Mouse (Mus musculus) stomach, embryonic 14.5 days (tissue): Measurements from ENCODE around the gene Depdc5. TPM values are rescaled to one million over a fixed set of nuclear protein-coding genes. Genes with fewer than 3 reads are reported as not detected.
"Not testable (repeated sequence)": the region's sequence is repeated elsewhere in the genome, so short reads cannot be mapped to it uniquely, and the experiment has no call there.

Experiments used
- ATAC-seq: fragments of 200-750 bp; cut with Nextera tagmentation; 2 replicates; pipeline ENCODE4 v1.8.0; 2017; ENCODE audit warnings: low read depth, moderate TSS enrichment; ENCODE audit not compliant: insufficient number of reproducible peaks, insufficient read depth, low FRiP score
- H3K27ac ChIP-seq: fragments of 300-500 bp; sonication (generic); 2 replicates; pipeline ENCODE4 v1.5.1; 2014; ENCODE audit warnings: mild to moderate bottlenecking, low read length, moderate library complexity, mixed read lengths
- H3K27me3 ChIP-seq: fragments of 300-500 bp; sonication (generic); 2 replicates; pipeline ENCODE4 v1.6.1; 2014; ENCODE audit warnings: low read length, control low read depth, mixed read lengths; ENCODE audit not compliant: control insufficient read depth, insufficient read depth
- H3K36me3 ChIP-seq: fragments of 300-500 bp; sonication (generic); 2 replicates; pipeline ENCODE4 v1.6.1; 2014; ENCODE audit warnings: mild to moderate bottlenecking, control low read depth, low read length, moderate library complexity, mixed read lengths; ENCODE audit not compliant: control insufficient read depth, insufficient read depth
- H3K4me1 ChIP-seq: fragments of 300-500 bp; sonication (generic); 2 replicates; pipeline ENCODE4 v1.6.1; 2014; ENCODE audit warnings: low read length, control low read depth, mixed read lengths; ENCODE audit not compliant: control insufficient read depth, insufficient read depth
- H3K4me2 ChIP-seq: fragments of 300-500 bp; sonication (generic); replicated peaks from 2 replicates; pipeline ENCODE4 v1.6.1; 2014; ENCODE audit warnings: low read depth, low read length, control low read depth
- H3K4me3 ChIP-seq: fragments of 300-500 bp; sonication (generic); 2 replicates; pipeline ENCODE4 v1.5.1; 2014; ENCODE audit warnings: low read depth, low read length, control low read depth
- H3K9ac ChIP-seq: fragments of 300-500 bp; sonication (generic); replicated peaks from 2 replicates; pipeline ENCODE4 v1.6.1; 2014; ENCODE audit warnings: low read depth, mild to moderate bottlenecking, control low read depth, low read length, moderate library complexity, mixed read lengths
- H3K9me3 ChIP-seq: fragments of 300-500 bp; sonication (generic); 2 replicates; pipeline ENCODE4 v1.6.1; 2016; ENCODE audit warnings: low read depth, low read length, control low read depth; ENCODE audit not compliant: control insufficient read depth
- WGBS: fragments of 180-500 bp; shearing (Covaris S2); extraction: QIAGEN DNeasy Blood & Tissue Kit; methylation state at CpG from one replicate; pipeline ENCODE4 v1.1.7; 2014; 5-methylcytosine and 5-hydroxymethylcytosine counted together
- polyA plus RNA-seq: library from polyadenylated mRNA; unstranded; fragments of >200 nt; fragmentation: Nextera tagmentation; extraction: Ambion mirVana; gene quantifications from 2 replicates; pipeline ENCODE4 v1.2.1, GENCODE M21; 2014

The Depdc5 gene
- 23.8 and 25.4 TPM in 2 replicates for polyA plus RNA-seq

GRCm38 (mm10) chr5:32863253-32864228 is at the start of gene Depdc5:
Gene Depdc5 (plus strand): TSS chr5:32863701.
- H3K9ac ChIP-seq, result peak within 1 kb of the TSS; percentile 52
- H3K4me1 ChIP-seq, result peaks cover 2% of the 10 kb centered on the region; the same call in 1 of the 2 replicates
- no peaks in the 10 kb centered on the region for H3K9me3 ChIP-seq
- ATAC-seq, result peak; percentile 98
- peak within 1 kb of the TSS; percentile 65 for H3K4me3 ChIP-seq
- peak within 1 kb of the TSS; percentile 83 for H3K27ac ChIP-seq
- peaks cover 11% of the 10 kb centered on the region for H3K36me3 ChIP-seq
- peak within 1 kb of the TSS; percentile 64 for H3K4me2 ChIP-seq
- under 1% methylated on average over 59 of the region's 64 CpGs for WGBS
- H3K27me3 ChIP-seq, result no peaks in the 10 kb centered on the region

- no peak overlapping the region for H3K27ac ChIP-seq
- no peak overlapping the region for H3K4me2 ChIP-seq
- 95% methylated on average over 4 of the region's 4 CpGs for WGBS
- H3K36me3 ChIP-seq, result peaks cover 51% of the 10 kb centered on the region
- ATAC-seq, result no peak
- H3K9ac ChIP-seq, result no peak overlapping the region
- no peaks in the 10 kb centered on the region for H3K4me1 ChIP-seq
- H3K4me3 ChIP-seq, result no peak overlapping the region
- H3K9me3 ChIP-seq, result no peaks in the 10 kb centered on the region
- no peaks in the 10 kb centered on the region for H3K27me3 ChIP-seq
Observed at GRCm38 (mm10) chr5:32815396-32815795, 48.1 kb upstream of the Depdc5 start.

GRCm38 (mm10) chr5:32820471-32820870 is 43.0 kb upstream of the Depdc5 start:
- H3K4me2 ChIP-seq, result no peak overlapping the region
- H3K4me1 ChIP-seq, result no peaks in the 10 kb centered on the region
- H3K9ac ChIP-seq, result no peak overlapping the region
- no peak for ATAC-seq
- H3K9me3 ChIP-seq, result no peaks in the 10 kb centered on the region
- H3K36me3 ChIP-seq, result peaks cover 54% of the 10 kb centered on the region
- H3K27ac ChIP-seq, result no peak overlapping the region
- H3K27me3 ChIP-seq, result no peaks in the 10 kb centered on the region
- H3K4me3 ChIP-seq, result no peak overlapping the region
- 92% methylated on average over 8 of the region's 8 CpGs for WGBS

GRCm38 (mm10) chr5:32827009-32827408 is 36.5 kb upstream of the Depdc5 start, which contains the start of gene Gm20671:
Gene Gm20671 (minus strand): TSS chr5:32827109.
- H3K27ac ChIP-seq, result no peak within 1 kb of the TSS
- peaks cover 46% of the 10 kb centered on the region for H3K36me3 ChIP-seq
- H3K9me3 ChIP-seq, result no peaks in the 10 kb centered on the region
- no peaks in the 10 kb centered on the region for H3K4me1 ChIP-seq
- no peaks in the 10 kb centered on the region for H3K27me3 ChIP-seq
- 86% methylated on average over 7 of the region's 7 CpGs for WGBS
- no peak for ATAC-seq
- no peak within 1 kb of the TSS for H3K9ac ChIP-seq
- H3K4me2 ChIP-seq, result no peak within 1 kb of the TSS
- no peak within 1 kb of the TSS for H3K4me3 ChIP-seq

GRCm38 (mm10) chr5:32828766-32829165 is 34.7 kb upstream of the Depdc5 start:
- 90% methylated on average over 1 of the region's 1 CpGs for WGBS
- not testable (repeated sequence) for H3K9me3 ChIP-seq, H3K4me3 ChIP-seq, H3K4me1 ChIP-seq, H3K27ac ChIP-seq, H3K4me2 ChIP-seq, H3K9ac ChIP-seq, ATAC-seq, H3K27me3 ChIP-seq
- peaks cover 53% of the 10 kb centered on the region for H3K36me3 ChIP-seq

- Histone ChIP-seq H3K4me3 (no peak overlapping the region), H3K36me3 (peaks cover 61% of the 10 kb centered on the region)
- WGBS, result 84% methylated on average over 2 of the region's 2 CpGs
Observed at GRCm38 (mm10) chr5:32830054-32830453, 33.4 kb upstream of the Depdc5 start.

GRCm38 (mm10) chr5:32834497-32834896 is 29.0 kb upstream of the Depdc5 start:
- no peak overlapping the region for H3K4me3 ChIP-seq
- H3K36me3 ChIP-seq, result peaks cover 49% of the 10 kb centered on the region
- no peak overlapping the region for H3K4me2 ChIP-seq
- no peaks in the 10 kb centered on the region for H3K9me3 ChIP-seq
- no peak overlapping the region for H3K9ac ChIP-seq
- no peaks in the 10 kb centered on the region for H3K27me3 ChIP-seq
- no peak for ATAC-seq
- H3K27ac ChIP-seq, result no peak overlapping the region
- H3K4me1 ChIP-seq, result no peaks in the 10 kb centered on the region
- 91% methylated on average over 1 of the region's 1 CpGs for WGBS

More at GRCm38 (mm10) chr5:32830054-32830453, 33.4 kb upstream of the Depdc5 start:
- no peaks in the 10 kb centered on the region for H3K9me3 ChIP-seq
- H3K9ac ChIP-seq, result no peak overlapping the region
- no peak overlapping the region for H3K4me2 ChIP-seq
- H3K4me1 ChIP-seq, result no peaks in the 10 kb centered on the region
- ATAC-seq, result no peak
- no peaks in the 10 kb centered on the region for H3K27me3 ChIP-seq
- H3K27ac ChIP-seq, result no peak overlapping the region

- H3K4me3 ChIP-seq, result no peak overlapping the region
- no peaks in the 10 kb centered on the region for H3K9me3 ChIP-seq
- H3K4me1 ChIP-seq, result no peaks in the 10 kb centered on the region
- no peaks in the 10 kb centered on the region for H3K27me3 ChIP-seq
- H3K4me2 ChIP-seq, result no peak overlapping the region
- 91% methylated on average over 5 of the region's 5 CpGs for WGBS
- H3K27ac ChIP-seq, result no peak overlapping the region
- H3K36me3 ChIP-seq, result peaks cover 54% of the 10 kb centered on the region
- ATAC-seq, result no peak
- H3K9ac ChIP-seq, result no peak overlapping the region
Observed at GRCm38 (mm10) chr5:32836976-32837375, 26.5 kb upstream of the Depdc5 start.
